ENCODE assay signal across 12 mouse cellular contexts in genomic region chr16:64033049-64033448, GRCm38 (mm10).
A peak's percentile ranks its signal among the peaks of the same experiment; 100 is the strongest.
DNase-seq lines count a peak whose midpoint lies in the region; ATAC-seq and TF ChIP-seq lines count a peak whose summit lies in the region.
"Had no signal": no experiment of that assay in that cellular context is flagged by ENCODE, and none has a peak within 500 bp of the region (broad histone marks: within the 10 kb centered on the region; RNA-seq: fewer than 3 reads in every experiment).

No protein-coding gene starts in this region.

- ATAC-seq in forebrain, embryonic 13.5 days, result peak; percentile 91
- no peak; the same call in 1 of the 2 replicates for ATAC-seq in forebrain, embryonic 12.5 days (ENCODE audit: low FRiP score)
- no peak for ATAC-seq in midbrain, postnatal 0 days (ENCODE audit: low FRiP score)
- no peak for ATAC-seq in midbrain, embryonic 13.5 days
- ATAC-seq: lung, postnatal 0 days had no signal

- no peaks in the 10 kb centered on the region for H3K36me3 ChIP-seq in forebrain, embryonic 13.5 days (ENCODE audit: poor library complexity, severe bottlenecking)
- H3K36me3 ChIP-seq in forebrain, embryonic 12.5 days (replicated peaks), result no peaks in the 10 kb centered on the region
- H3K36me3 ChIP-seq in midbrain, postnatal 0 days (ENCODE audit: insufficient read depth, low read length), result no peaks in the 10 kb centered on the region
- H3K36me3 ChIP-seq in midbrain, embryonic 13.5 days, result no peaks in the 10 kb centered on the region
- H3K36me3 ChIP-seq in kidney, adult 2 months (ENCODE audit: control insufficient read depth, insufficient read depth, low read length), result no peaks in the 10 kb centered on the region
- H3K36me3 ChIP-seq: kidney, embryonic 15.5 days; limb, embryonic 12.5 days had no signal

- no peak overlapping the region for H3K4me2 ChIP-seq in forebrain, embryonic 13.5 days
- no peak overlapping the region for H3K4me2 ChIP-seq in forebrain, embryonic 12.5 days
- no peak overlapping the region for H3K4me2 ChIP-seq in midbrain, postnatal 0 days (ENCODE audit: low read depth, low read length, poor library complexity, severe bottlenecking)
- H3K4me2 ChIP-seq in midbrain, embryonic 13.5 days (replicated peaks), result no peak overlapping the region
- H3K4me2 ChIP-seq: kidney, embryonic 15.5 days; limb, embryonic 12.5 days had no signal

- no peaks in the 10 kb centered on the region for H3K4me1 ChIP-seq in forebrain, embryonic 13.5 days
- H3K4me1 ChIP-seq in forebrain, embryonic 12.5 days, result no peaks in the 10 kb centered on the region
- no peaks in the 10 kb centered on the region for H3K4me1 ChIP-seq in midbrain, postnatal 0 days (ENCODE audit: insufficient read depth, low read length)
- 0 out of 2 replicates have a peak, but pooled peaks cover 3% of the 10 kb centered on the region for H3K4me1 ChIP-seq in midbrain, embryonic 13.5 days (replicated peaks)
- H3K4me1 ChIP-seq in kidney, adult 2 months (ENCODE audit: control insufficient read depth, insufficient read depth, low read length), result no peaks in the 10 kb centered on the region
- H3K4me1 ChIP-seq: kidney, embryonic 15.5 days; limb, embryonic 12.5 days had no signal

- TF ChIP-seq CTCF in midbrain, postnatal 0 days (IDR thresholded peaks at IDR 0.05), result no peak
- TF ChIP-seq CTCF in kidney, adult 2 months (conservative IDR thresholded peaks at IDR 0.05; ENCODE audit: insufficient read depth, insufficient read length, low read depth, low read length), result no peak

- DNase-seq in midbrain, postnatal 0 days (ENCODE audit: low spot score), result peak; percentile 65
- DNase-seq in heart, postnatal 36 days, result peak; percentile 4 to 6
- no peak for DNase-seq in embryo, embryonic 11 days
- DNase-seq in adrenal gland, postnatal 36 days, result no peak
- DNase-seq in kidney, adult 2 months, result no peak

- no peak for TF ChIP-seq POLR2A in kidney, adult 2 months (IDR thresholded peaks at IDR 0.05; ENCODE audit: low read depth, low read length)

- no peak overlapping the region for H3K9ac ChIP-seq in forebrain, embryonic 13.5 days
- H3K9ac ChIP-seq in forebrain, embryonic 12.5 days, result no peak overlapping the region
- no peak overlapping the region for H3K9ac ChIP-seq in midbrain, postnatal 0 days (replicated peaks; ENCODE audit: low read length, poor library complexity, severe bottlenecking)
- no peak overlapping the region for H3K9ac ChIP-seq in midbrain, embryonic 13.5 days (replicated peaks)
- H3K9ac ChIP-seq: kidney, embryonic 15.5 days; limb, embryonic 12.5 days had no signal

- peak overlapping the region; percentile 25; the same call in 1 of the 2 replicates for H3K27ac ChIP-seq in forebrain, embryonic 13.5 days
- H3K27ac ChIP-seq in forebrain, embryonic 12.5 days, result no peak overlapping the region
- no peak overlapping the region for H3K27ac ChIP-seq in midbrain, postnatal 0 days (ENCODE audit: low read depth, low read length)
- H3K27ac ChIP-seq in midbrain, embryonic 13.5 days, result no peak overlapping the region
- no peak overlapping the region for H3K27ac ChIP-seq in kidney, adult 2 months (ENCODE audit: insufficient read depth, low read depth, low read length)
- H3K27ac ChIP-seq: kidney, embryonic 15.5 days; limb, embryonic 12.5 days had no signal

- no peak overlapping the region for H3K4me3 ChIP-seq in forebrain, embryonic 13.5 days
- H3K4me3 ChIP-seq in forebrain, embryonic 12.5 days (replicated peaks), result no peak overlapping the region
- no peak overlapping the region for H3K4me3 ChIP-seq in midbrain, postnatal 0 days (ENCODE audit: low read depth, low read length)
- H3K4me3 ChIP-seq in midbrain, embryonic 13.5 days (replicated peaks), result no peak overlapping the region
- no peak overlapping the region for H3K4me3 ChIP-seq in kidney, adult 2 months (ENCODE audit: insufficient read depth, low read depth, low read length)
- H3K4me3 ChIP-seq: erythroblast, embryonic 14.5 days; kidney, embryonic 15.5 days; limb, embryonic 12.5 days had no signal

- H3K27me3 ChIP-seq in forebrain, embryonic 13.5 days, result no peaks in the 10 kb centered on the region
- no peaks in the 10 kb centered on the region for H3K27me3 ChIP-seq in forebrain, embryonic 12.5 days
- H3K27me3 ChIP-seq in midbrain, postnatal 0 days (ENCODE audit: insufficient read depth, low read length), result no peaks in the 10 kb centered on the region
- H3K27me3 ChIP-seq in midbrain, embryonic 13.5 days, result no peaks in the 10 kb centered on the region
- no peaks in the 10 kb centered on the region for H3K27me3 ChIP-seq in kidney, adult 2 months (replicated peaks; ENCODE audit: control insufficient read depth, insufficient read depth, low read length)
- H3K27me3 ChIP-seq: kidney, embryonic 15.5 days; limb, embryonic 12.5 days had no signal

- intact Hi-C loops in heart, postnatal 36 days (cut with DNase I), result no loop called here

- no peaks in the 10 kb centered on the region for H3K9me3 ChIP-seq in forebrain, embryonic 13.5 days (replicated peaks)
- H3K9me3 ChIP-seq in forebrain, embryonic 12.5 days, result no peaks in the 10 kb centered on the region
- H3K9me3 ChIP-seq in midbrain, postnatal 0 days (ENCODE audit: low read length), result no peaks in the 10 kb centered on the region
- no peaks in the 10 kb centered on the region for H3K9me3 ChIP-seq in midbrain, embryonic 13.5 days
- H3K9me3 ChIP-seq: kidney, embryonic 15.5 days; limb, embryonic 12.5 days had no signal

- 59% methylated on average over 10 of the region's 10 CpGs for WGBS in forebrain, embryonic 13.5 days
- 80% methylated on average over 10 of the region's 10 CpGs for WGBS in forebrain, embryonic 12.5 days
- 64% methylated on average over 10 of the region's 10 CpGs for WGBS in midbrain, postnatal 0 days
- WGBS in midbrain, embryonic 13.5 days, result 79% methylated on average over 10 of the region's 10 CpGs
- 88% methylated on average over 10 of the region's 10 CpGs for WGBS in kidney, adult 2 months

Comparison
In these comparisons a context has a peak if more than half of its experiments do, and no peak if none do; other contexts are left out.
1. DNase-seq: peak in midbrain, postnatal 0 days (single experiment) and heart, postnatal 36 days (2 of 2); none in embryo, embryonic 11 days (single experiment), adrenal gland, postnatal 36 days (0 of 2) and kidney, adult 2 months (single experiment).